Mouse (Mus musculus): ENCODE data around the gene Galnt6. TPM values are rescaled to one million over a fixed set of nuclear protein-coding genes. Genes with fewer than 3 reads are reported as not detected.

Galnt6 gene
- total RNA-seq, 2 experiments from 2014 or later = 5.7 to 6.5 TPM

GRCm38 (mm10) chr15:100665411-100666218, 63.6 kb downstream of the Galnt6 start:
- DNase-seq (ENCODE audit: extremely low spot score in 1 of 2, low spot score in 1 of 2) = no peak

DNA sequence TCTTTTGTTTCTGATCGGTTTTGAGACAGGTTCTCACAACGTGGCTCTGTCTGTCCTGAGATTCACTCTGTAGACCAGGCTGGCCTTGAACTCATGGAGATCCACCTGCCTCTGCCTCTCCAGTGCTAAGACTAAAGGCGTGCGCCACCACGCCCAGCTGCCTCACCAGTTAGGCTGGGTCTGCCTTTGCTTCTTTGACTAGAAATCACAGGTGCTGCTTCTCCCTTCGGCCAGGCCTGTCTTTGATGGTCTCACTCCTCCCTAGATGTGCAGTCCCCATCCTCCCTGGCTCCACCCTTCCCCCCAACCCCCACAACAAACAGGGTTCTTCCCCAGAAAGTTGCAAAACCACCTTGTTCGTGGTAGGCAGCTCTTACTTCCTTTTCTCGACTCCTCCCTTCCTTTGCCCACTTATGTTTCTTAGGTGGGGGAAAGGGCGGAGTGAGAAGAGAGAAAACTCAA, 64.3 kb downstream of the Galnt6 start:
- no peak for DNase-seq (ENCODE audit: extremely low spot score in 1 of 2, low spot score in 1 of 2)

- DNase-seq (ENCODE audit: extremely low spot score in 1 of 2, low spot score in 1 of 2) = no peak
Measured at GRCm38 (mm10) chr15:100660805-100661204, 68.4 kb downstream of the Galnt6 start.

GRCm38 (mm10) chr15:100660306-100660705, 68.9 kb downstream of the Galnt6 start:
- no peak for DNase-seq (ENCODE audit: extremely low spot score in 1 of 2, low spot score in 1 of 2)

DNA sequence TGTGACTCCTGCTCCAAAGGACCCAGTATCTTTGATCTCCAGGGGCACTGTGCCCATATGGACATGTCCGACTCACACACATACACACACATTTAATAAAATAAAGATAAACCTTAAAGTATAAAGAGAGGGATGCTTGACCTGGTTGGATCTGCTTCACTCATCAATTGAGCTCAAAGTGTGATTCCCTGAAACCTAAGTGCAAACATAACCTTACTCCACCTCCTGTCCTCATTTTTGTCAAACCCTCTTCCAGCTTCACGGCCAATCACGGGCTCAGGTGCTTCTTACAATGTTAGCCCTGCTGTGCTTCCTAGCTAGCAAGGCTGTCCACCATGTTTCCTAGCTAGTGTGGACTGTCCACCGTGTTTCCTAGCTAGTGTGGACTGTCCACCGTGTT, 74.0 kb downstream of the Galnt6 start:
- DNase-seq (ENCODE audit: extremely low spot score in 1 of 2, low spot score in 1 of 2) = no peak

DNA sequence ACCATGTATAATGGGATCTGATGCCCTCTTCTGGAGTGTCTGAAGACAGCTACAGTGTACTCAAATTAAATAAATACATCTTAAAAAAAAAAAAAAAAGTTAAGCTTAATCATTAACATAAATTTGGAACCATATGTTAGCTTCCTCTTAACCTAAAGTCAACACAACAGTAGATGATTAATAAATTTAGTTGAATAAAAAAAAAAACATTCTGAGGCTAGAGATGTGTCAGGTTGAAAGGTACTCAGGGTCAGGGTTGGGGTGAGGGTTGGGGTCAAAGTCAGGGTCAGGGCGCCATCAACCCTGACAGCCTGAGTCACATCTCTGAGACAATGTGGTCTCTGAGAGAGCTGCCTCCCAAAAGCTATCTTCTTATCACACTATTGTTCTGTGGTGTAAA, 74.9 kb downstream of the Galnt6 start:
- no peak for DNase-seq (ENCODE audit: extremely low spot score in 1 of 2, low spot score in 1 of 2)

DNA sequence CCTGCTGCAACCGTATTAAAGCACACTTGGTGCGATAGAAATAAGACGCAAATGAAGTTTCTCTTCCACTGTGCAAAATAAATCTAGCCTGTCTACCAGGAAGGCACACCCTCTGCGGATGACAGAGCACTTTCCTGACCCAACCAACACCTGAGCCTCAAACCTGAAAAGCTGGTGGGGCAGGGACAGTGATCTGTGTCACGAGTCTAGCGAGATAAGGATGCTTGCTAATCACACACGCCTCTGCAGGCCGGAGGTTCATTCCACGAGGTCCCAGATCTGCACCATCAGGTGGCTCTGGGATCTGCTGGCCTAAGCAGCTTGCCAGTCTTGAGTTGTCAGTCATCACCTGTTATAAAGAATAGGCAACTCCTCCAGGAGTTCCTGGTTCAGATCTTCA, 77.6 kb downstream of the Galnt6 start:
- no peak for DNase-seq (ENCODE audit: extremely low spot score in 1 of 2, low spot score in 1 of 2)

GRCm38 (mm10) chr15:100650111-100650510, 79.1 kb downstream of the Galnt6 start:
- DNase-seq (ENCODE audit: extremely low spot score in 1 of 2, low spot score in 1 of 2) = no peak

GRCm38 (mm10) chr15:100646161-100646560, 83.0 kb downstream of the Galnt6 start:
- no peak for DNase-seq (ENCODE audit: extremely low spot score in 1 of 2, low spot score in 1 of 2)

- DNase-seq (ENCODE audit: extremely low spot score in 1 of 2, low spot score in 1 of 2) = no peak
Measured at GRCm38 (mm10) chr15:100642451-100642850, 86.7 kb downstream of the Galnt6 start.

Small RNA genes within 50 kb of the gene (microRNA-seq; reads per million reads assigned to microRNA genes)
- 0 reads per million in 2 experiments for gene Mir6961

Other genes with a start within 250 kb of the Galnt6 start
- gene Csrnp2, start 233.9 kb downstream of the Galnt6 start, total RNA-seq (2021) = 10 to 100 TPM; 27.0 to 27.9 TPM
- 10 to 100 TPM; 26.9 to 29.0 TPM for gene Tfcp2, start 177.4 kb downstream of the Galnt6 start, total RNA-seq (2021)
- 100 to 1,000 TPM in 1 of 2 experiments, 10 to 100 TPM in 1; 95.7 to 110 TPM for gene Pou6f1, start 129.4 kb downstream of the Galnt6 start, total RNA-seq (2021)
- gene Dazap2, start 114.0 kb downstream of the Galnt6 start, total RNA-seq (2021) = 100 to 1,000 TPM; 116 to 120 TPM
- 1 to 10 TPM in 1 of 2 experiments, under 1 TPM in 1; 0.98 to 1.8 TPM for gene Smagp, start 92.4 kb downstream of the Galnt6 start, total RNA-seq (2021)
- gene Bin2, start 59.8 kb downstream of the Galnt6 start, total RNA-seq (2021) = 1 to 10 TPM; 5.7 to 6.0 TPM
- 1 to 10 TPM; 1.6 to 1.8 TPM for gene Cela1, start 41.5 kb downstream of the Galnt6 start, total RNA-seq (2021)
- gene Slc4a8, start 32.4 kb upstream of the Galnt6 start, total RNA-seq (2021) = 10 to 100 TPM; 78.0 to 78.8 TPM
- 100 to 1,000 TPM; 202 to 260 TPM for gene Scn8a, start 140.5 kb upstream of the Galnt6 start, total RNA-seq (2021)